ENCODE assay signal across 11 mouse cellular contexts in genomic region chr9:25513050-25513449, GRCm38 (mm10). TPM values are rescaled to one million over a fixed set of nuclear protein-coding genes. Genes with fewer than 3 reads are reported as not detected.
DNase-seq lines count a peak whose midpoint lies in the region; ATAC-seq and TF ChIP-seq lines count a peak whose summit lies in the region.
"Had no signal": no experiment of that assay in that cellular context is flagged by ENCODE, and none has a peak within 500 bp of the region (broad histone marks: within the 10 kb centered on the region; RNA-seq: fewer than 3 reads in every experiment).

No protein-coding gene starts in this region.

- no peak overlapping the region for H3K9ac ChIP-seq in forebrain, embryonic 13.5 days
- H3K9ac ChIP-seq in forebrain, embryonic 16.5 days (replicated peaks; ENCODE audit: low read depth, low read length): no peak overlapping the region
- H3K9ac ChIP-seq: hindbrain, embryonic 15.5 days had no signal

- no peak overlapping the region for H3K27ac ChIP-seq in forebrain, embryonic 13.5 days
- H3K27ac ChIP-seq in forebrain, embryonic 16.5 days (ENCODE audit: low read length): no peak overlapping the region
- H3K27ac ChIP-seq in olfactory bulb, adult 2 months (ENCODE audit: insufficient read depth, low read depth, low read length): peak overlapping the region; percentile 61
- H3K27ac ChIP-seq: hindbrain, embryonic 15.5 days had no signal

- no peak overlapping the region for H3K4me2 ChIP-seq in forebrain, embryonic 13.5 days
- no peak overlapping the region for H3K4me2 ChIP-seq in forebrain, embryonic 16.5 days (ENCODE audit: low read length)
- H3K4me2 ChIP-seq: hindbrain, embryonic 15.5 days had no signal

- no peak for TF ChIP-seq POLR2A in olfactory bulb, adult 2 months (IDR thresholded peaks at IDR 0.05; ENCODE audit: insufficient read depth, low read depth, low read length)

- H3K27me3 ChIP-seq in forebrain, embryonic 13.5 days: no peaks in the 10 kb centered on the region
- H3K27me3 ChIP-seq in forebrain, embryonic 16.5 days (replicated peaks; ENCODE audit: control insufficient read depth, insufficient read depth, low read length): no peaks in the 10 kb centered on the region
- H3K27me3 ChIP-seq: hindbrain, embryonic 15.5 days; Patski had no signal

- peak; percentile 37 for DNase-seq in layer of hippocampus, adult 11-12 months (ENCODE audit: low spot score)
- DNase-seq in layer of hippocampus, adult 18-20 months (ENCODE audit: low spot score in 2 of 2): no peak
- DNase-seq in cerebellum, postnatal 36 days: peak; percentile 43 to 54
- DNase-seq in testis, postnatal 14 days (ENCODE audit: low spot score): no peak
- DNase-seq in T-cell, adult 2 months (ENCODE audit: low spot score): no peak
- DNase-seq: midbrain, embryonic 14.5 days had no signal

- H3K36me3 ChIP-seq in forebrain, embryonic 13.5 days (ENCODE audit: poor library complexity, severe bottlenecking): no peaks in the 10 kb centered on the region
- no peaks in the 10 kb centered on the region for H3K36me3 ChIP-seq in forebrain, embryonic 16.5 days (ENCODE audit: control insufficient read depth, insufficient read depth)
- H3K36me3 ChIP-seq: hindbrain, embryonic 15.5 days had no signal

- TF ChIP-seq CTCF in olfactory bulb, adult 2 months (IDR thresholded peaks at IDR 0.05; ENCODE audit: insufficient read depth, low read depth, low read length): no peak

- 69% methylated on average over 2 of the region's 2 CpGs for whole genome bisulfite sequencing in forebrain, embryonic 13.5 days
- 50% methylated on average over 2 of the region's 2 CpGs for WGBS in forebrain, embryonic 16.5 days
- 70% methylated on average over 2 of the region's 2 CpGs for WGBS in olfactory bulb, adult 2 months

- ATAC-seq in forebrain, embryonic 13.5 days: 0 out of 2 replicates have a peak, but pooled peaks have one; percentile 21
- no peak for ATAC-seq in forebrain, embryonic 16.5 days
- ATAC-seq: Patski had no signal

- H3K9me3 ChIP-seq in forebrain, embryonic 13.5 days (replicated peaks): no peaks in the 10 kb centered on the region
- no peaks in the 10 kb centered on the region for H3K9me3 ChIP-seq in forebrain, embryonic 16.5 days (ENCODE audit: control insufficient read depth, low read length)
- H3K9me3 ChIP-seq: hindbrain, embryonic 15.5 days had no signal

- H3K4me1 ChIP-seq in forebrain, embryonic 13.5 days: no peaks in the 10 kb centered on the region
- H3K4me1 ChIP-seq in forebrain, embryonic 16.5 days (replicated peaks; ENCODE audit: control insufficient read depth, insufficient read depth, low read length): peaks cover 8% of the 10 kb centered on the region
- H3K4me1 ChIP-seq in olfactory bulb, adult 2 months (ENCODE audit: control insufficient read depth, insufficient read depth, low read length): peaks cover 28% of the 10 kb centered on the region
- H3K4me1 ChIP-seq: hindbrain, embryonic 15.5 days had no signal

- H3K4me3 ChIP-seq in forebrain, embryonic 13.5 days: no peak overlapping the region
- H3K4me3 ChIP-seq in forebrain, embryonic 16.5 days (replicated peaks; ENCODE audit: low read length): no peak overlapping the region
- no peak overlapping the region for H3K4me3 ChIP-seq in olfactory bulb, adult 2 months (ENCODE audit: insufficient read depth, low read depth, low read length)
- H3K4me3 ChIP-seq: hindbrain, embryonic 15.5 days had no signal

RNA-seq across cellular contexts. Expression of gene Eepd1, which starts 31.7 kb away (rescaled TPM):
- 8.1 and 8.9 TPM in 2 replicates for polyA plus RNA-seq in forebrain, embryonic 13.5 days (2015; fragmentation: Nextera tagmentation; extraction: Ambion mirVana)
- 12.4 and 17.7 TPM in 2 replicates for polyA plus RNA-seq in forebrain, embryonic 16.5 days (2015; fragmentation: Nextera tagmentation; extraction: Ambion mirVana)
- 10 to 100 TPM; 18.7 to 19.6 TPM for total RNA-seq in layer of hippocampus, adult 18-20 months (2021)
- polyA plus RNA-seq in olfactory bulb, adult 2 months (2012; ENCODE audit: insufficient read depth, insufficient read length, low replicate concordance, missing spikeins): not detected in 2 replicates

Comparison
In these comparisons a context has a peak if more than half of its experiments do, and no peak if none do; other contexts are left out.
1. DNase-seq: peak in layer of hippocampus, adult 11-12 months (single experiment) and cerebellum, postnatal 36 days (2 of 2); none in layer of hippocampus, adult 18-20 months (0 of 2), testis, postnatal 14 days (single experiment) and T-cell, adult 2 months (single experiment).